Mouse (Mus musculus) Patski (cell line): ENCODE data around the gene Asgr2. TPM values are rescaled to one million over a fixed set of nuclear protein-coding genes. Genes with fewer than 3 reads are reported as not detected.
A peak's percentile ranks its signal among the peaks of the same experiment; 100 is the strongest.

Experiments
- ATAC-seq: fragments of 100-300 bp; one replicate; pipeline ENCODE4 v1.8.0; 2021
- CTCF ChIA-PET: fragments of 350-600 bp; sonication (Branson Sonifier 250); formaldehyde crosslinking; loops from one replicate; lab custom pipeline; 2022; ENCODE audit warnings: inconsistent platforms; lab: Charles Lee
- POLR2A ChIA-PET: fragments of 350-600 bp; sonication (Branson Sonifier 250); formaldehyde crosslinking; loops from one replicate; lab custom pipeline; 2022; ENCODE audit warnings: antibody characterized with exemption, inconsistent platforms; lab: Charles Lee
- DNase-seq: peaks from one replicate; pipeline ENCODE4 v3.0.0-alpha.2; 2011; ENCODE audit warnings: low read depth, low spot score
- H3K27me3 ChIP-seq: fragments of 371-371 bp; one replicate; pipeline ENCODE4 v1.5.1; 2021
- CTCF ChIP-seq: fragments of 100-300 bp; IDR thresholded peaks from one replicate; pipeline ENCODE4 v1.5.1; 2021
- in situ Hi-C: fragments of 300-500 bp; cut with MboI; formaldehyde crosslinking; loops from 3 replicates; pipeline ENCODE4 v1.11.1; 2018; ENCODE audit warnings: low pct_unique_long_range_greater_than_20kb, mixed read lengths
- polyA plus RNA-seq: library from polyadenylated mRNA; unstranded; gene quantifications from one replicate; pipeline ENCODE4 v1.2.3, GENCODE M21; 2021

Asgr2 gene
- polyA plus RNA-seq, 1 experiment from 2014 or later: not detected

DNA sequence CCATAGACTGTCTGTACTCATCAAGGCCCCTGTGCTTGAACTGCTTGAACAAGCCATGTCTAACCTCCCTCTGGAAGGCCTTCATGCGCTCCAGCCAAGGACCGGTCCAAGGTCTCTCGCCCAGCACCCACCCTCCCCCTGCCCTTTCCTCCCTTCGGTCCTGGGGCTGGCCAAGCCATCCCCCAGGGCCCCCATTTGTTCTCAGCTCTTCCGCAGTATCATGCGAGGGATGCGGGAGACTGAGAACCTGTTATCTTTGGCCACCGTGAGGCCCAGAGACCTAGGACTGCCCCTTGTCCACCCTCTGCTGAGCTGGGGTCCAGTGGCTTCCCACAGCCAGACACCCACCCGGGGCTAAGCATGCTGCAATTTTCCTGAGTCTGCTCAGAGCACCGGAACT, 46.7 kb downstream of the Asgr2 start:
- ChIA-PET POLR2A (no interaction called here), CTCF (no interaction called here)
- ATAC-seq (no peak), DNase-seq (no peak)
- in situ Hi-C loops: no loop called here
- peaks cover 51% of the 10 kb centered on the region for H3K27me3 ChIP-seq
- TF ChIP-seq CTCF: no peak

DNA sequence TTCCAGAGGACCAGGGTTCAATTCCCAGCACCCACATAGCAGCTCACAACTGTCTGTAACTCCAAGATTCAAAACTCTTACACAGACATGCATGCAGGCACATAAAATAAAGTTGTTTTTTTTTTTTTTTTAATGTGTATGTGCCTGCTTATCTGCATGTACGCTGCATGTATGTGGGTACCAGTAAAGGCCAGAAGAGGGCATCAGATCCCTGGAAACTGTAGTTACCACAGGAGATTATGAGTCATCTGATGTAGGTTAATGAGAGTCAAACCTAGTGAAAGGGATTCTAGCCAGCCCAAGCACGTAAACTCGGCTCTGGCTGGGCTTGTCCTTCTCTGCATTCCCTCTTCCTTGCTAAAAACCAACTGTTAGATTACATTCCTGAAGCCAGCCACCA, 58.6 kb downstream of the Asgr2 start:
- DNase-seq (peak; percentile 19), ATAC-seq (peak; percentile 21)
- peaks cover 30% of the 10 kb centered on the region for H3K27me3 ChIP-seq
- CTCF ChIA-PET: interaction anchor here (0.9 to 2.2 kb wide), 4 partner anchors 20 to 71 kb away, joined by 3 to 11 read pairs (median 6); partner anchors contain the start of gene Slc16a11
- POLR2A ChIA-PET: interaction anchor here (0.6 kb wide), 1 partner anchor 79 kb away, joined by 3 read pairs; no protein-coding TSS in a partner anchor
- TF ChIP-seq CTCF: peak; percentile 69
- in situ Hi-C loops: no loop called here

Other genes starting within 250 kb of the Asgr2 start
- 82.9 TPM for gene Plscr3, start 246.3 kb upstream of the Asgr2 start, polyA plus RNA-seq
- not detected for gene Tnk1, start 233.9 kb upstream of the Asgr2 start, polyA plus RNA-seq
- 0.12 TPM for gene Tmem95, start 214.6 kb upstream of the Asgr2 start, polyA plus RNA-seq
- 8.4 TPM for gene Kctd11, start 211.2 kb upstream of the Asgr2 start, polyA plus RNA-seq
- 0.40 TPM for gene Acap1, start 197.1 kb upstream of the Asgr2 start, polyA plus RNA-seq
- gene 2810408A11Rik, start 191.7 kb upstream of the Asgr2 start, polyA plus RNA-seq: 3.6 TPM
- 53.3 TPM for gene Neurl4, start 191.6 kb upstream of the Asgr2 start, polyA plus RNA-seq
- 55.6 TPM for gene Gps2, start 178.8 kb upstream of the Asgr2 start, polyA plus RNA-seq
- 768 TPM for gene Eif5a, start 170.7 kb upstream of the Asgr2 start, polyA plus RNA-seq
- 2.4 TPM for gene Ybx2, start 156.8 kb upstream of the Asgr2 start, polyA plus RNA-seq
- 0.13 TPM for gene Slc2a4, start 144.5 kb upstream of the Asgr2 start, polyA plus RNA-seq
- gene Cldn7, start 127.9 kb upstream of the Asgr2 start, polyA plus RNA-seq: not detected
- gene Ctdnep1, start 111.5 kb upstream of the Asgr2 start, polyA plus RNA-seq: 174 TPM
- gene Elp5, start 110.1 kb upstream of the Asgr2 start, polyA plus RNA-seq: 76.4 TPM
- gene Gabarap, start 101.5 kb upstream of the Asgr2 start, polyA plus RNA-seq: 528 TPM
- gene Phf23, start 96.9 kb upstream of the Asgr2 start, polyA plus RNA-seq: 76.1 TPM
- gene Dvl2, start 92.0 kb upstream of the Asgr2 start, polyA plus RNA-seq: 41.6 TPM
- 234 TPM for gene Acadvl, start 77.2 kb upstream of the Asgr2 start, polyA plus RNA-seq
- gene Dlg4, start 75.7 kb upstream of the Asgr2 start, polyA plus RNA-seq: 48.1 TPM
- not detected for gene Asgr1, start 38.6 kb upstream of the Asgr2 start, polyA plus RNA-seq
- not detected for gene Mgl2, start 37.7 kb downstream of the Asgr2 start, polyA plus RNA-seq
- not detected for gene Clec10a, start 63.6 kb downstream of the Asgr2 start, polyA plus RNA-seq
- 1.9 TPM for gene Slc16a11, start 120.1 kb downstream of the Asgr2 start, polyA plus RNA-seq
- gene Slc16a13, start 128.4 kb downstream of the Asgr2 start, polyA plus RNA-seq: 12.2 TPM
- not detected for gene Bcl6b, start 137.2 kb downstream of the Asgr2 start, polyA plus RNA-seq
- gene 0610010K14Rik, start 145.3 kb downstream of the Asgr2 start, polyA plus RNA-seq: 50.1 TPM
- 4.3 TPM for gene Gm21988, start 147.2 kb downstream of the Asgr2 start, polyA plus RNA-seq
- 145 TPM for gene Rnasek, start 147.2 kb downstream of the Asgr2 start, polyA plus RNA-seq
- gene Alox12, start 162.7 kb downstream of the Asgr2 start, polyA plus RNA-seq: 0.03 TPM
- gene Alox12e, start 230.0 kb downstream of the Asgr2 start, polyA plus RNA-seq: not detected